Mouse (Mus musculus) heart, adult 2 months (tissue): ENCODE measurements around the gene Tuba1b. TPM values are rescaled to one million over a fixed set of nuclear protein-coding genes. Genes with fewer than 3 reads are reported as not detected.
A peak's percentile ranks its signal among the peaks of the same experiment; 100 is the strongest.

Experiments
- DNase-seq, 2 experiments: peaks; one replicate each; pipeline ENCODE4 v3.0.0; 2021
- H3K27ac ChIP-seq: fragments of 200-600 bp; 2 replicates; pipeline ENCODE4 v1.8.1; 2022
- H3K27me3 ChIP-seq: fragments of 200-500 bp; 2 replicates; pipeline ENCODE4 v1.6.1; 2012; ENCODE audit warnings: mild to moderate bottlenecking, low read length, inconsistent platforms, mixed read lengths; ENCODE audit not compliant: control insufficient read depth, insufficient read depth
- H3K36me3 ChIP-seq: fragments of 200-500 bp; 2 replicates; pipeline ENCODE4 v1.6.1; 2012; ENCODE audit warnings: low read length, inconsistent platforms; ENCODE audit not compliant: control insufficient read depth, insufficient read depth
- H3K4me1 ChIP-seq: fragments of 200-500 bp; 2 replicates; pipeline ENCODE4 v1.6.1; 2011; ENCODE audit warnings: low read length; ENCODE audit not compliant: control insufficient read depth, insufficient read depth
- H3K4me3 ChIP-seq: fragments of 200-600 bp; 2 replicates; pipeline ENCODE4 v1.8.1; 2022
- H3K79me2 ChIP-seq: fragments of 200-500 bp; replicated peaks from 2 replicates; pipeline ENCODE4 v1.6.1; 2012; ENCODE audit warnings: mild to moderate bottlenecking, inconsistent platforms, low read length, moderate library complexity, mixed read lengths; ENCODE audit not compliant: control insufficient read depth, insufficient read depth
- H3K9ac ChIP-seq: fragments of 200-500 bp; 2 replicates; pipeline ENCODE4 v1.6.1; 2012; ENCODE audit warnings: low read depth, mild to moderate bottlenecking, control low read depth, inconsistent platforms, low read length, mixed read lengths
- CTCF ChIP-seq: fragments of 200-600 bp; IDR thresholded peaks from 2 replicates; pipeline ENCODE4 v1.8.1; 2022; ENCODE audit warnings: antibody characterized with exemption, mild to moderate bottlenecking, moderate library complexity
- EP300 ChIP-seq: fragments of 200-500 bp; IDR thresholded peaks from 2 replicates; pipeline ENCODE4 v1.6.1; 2011; ENCODE audit warnings: low read depth, low read length, control low read depth; ENCODE audit not compliant: insufficient read depth
- POLR2A ChIP-seq: fragments of 200-500 bp; IDR thresholded peaks from 2 replicates; pipeline ENCODE4 v1.6.1; 2011; ENCODE audit warnings: mild to moderate bottlenecking, low read depth, low read length, control low read depth; ENCODE audit not compliant: insufficient read depth
- WGBS: fragments of 180-500 bp; shearing (Covaris S2); methylation state at CpG from one replicate; pipeline ENCODE4 v1.1.7; 2018; 5-methylcytosine and 5-hydroxymethylcytosine counted together
- intact Hi-C: fragments of 180-260 bp; cut with DNase I; formaldehyde crosslinking; loops from one replicate; pipeline ENCODE4 v1.15.1; 2025
- long read RNA-seq: library from polyadenylated mRNA; stranded (forward); transcript quantifications from one replicate; pipeline ENCODE4 v2.0.0, GENCODE M21; 2021
- polyA plus RNA-seq: library from polyadenylated mRNA; depleted of rRNA; stranded (reverse); fragments of >200 nt; gene quantifications from 2 replicates; pipeline ENCODE4 v1.2.3, GENCODE M21; 2012; rRNA removed
- total RNA-seq, 2 experiments: library from RNA; stranded (reverse); gene quantifications; 2 replicates each; pipeline ENCODE4 v1.2.3; 2021

Gene Tuba1b
- total RNA-seq (100 to 1,000 TPM; 129 to 144 TPM), polyA plus RNA-seq (534 and 728 TPM in 2 replicates)
- long read RNA-seq, transcript Tuba1b-201 (4 exons, 1,743 nt) = major isoform, 356 of 373 reads
- long read RNA-seq, partial matches to known transcripts = 16 of 373 reads
- long read RNA-seq, other reads (novel, unspliced or antisense) = 1 of 373 reads

DNA sequence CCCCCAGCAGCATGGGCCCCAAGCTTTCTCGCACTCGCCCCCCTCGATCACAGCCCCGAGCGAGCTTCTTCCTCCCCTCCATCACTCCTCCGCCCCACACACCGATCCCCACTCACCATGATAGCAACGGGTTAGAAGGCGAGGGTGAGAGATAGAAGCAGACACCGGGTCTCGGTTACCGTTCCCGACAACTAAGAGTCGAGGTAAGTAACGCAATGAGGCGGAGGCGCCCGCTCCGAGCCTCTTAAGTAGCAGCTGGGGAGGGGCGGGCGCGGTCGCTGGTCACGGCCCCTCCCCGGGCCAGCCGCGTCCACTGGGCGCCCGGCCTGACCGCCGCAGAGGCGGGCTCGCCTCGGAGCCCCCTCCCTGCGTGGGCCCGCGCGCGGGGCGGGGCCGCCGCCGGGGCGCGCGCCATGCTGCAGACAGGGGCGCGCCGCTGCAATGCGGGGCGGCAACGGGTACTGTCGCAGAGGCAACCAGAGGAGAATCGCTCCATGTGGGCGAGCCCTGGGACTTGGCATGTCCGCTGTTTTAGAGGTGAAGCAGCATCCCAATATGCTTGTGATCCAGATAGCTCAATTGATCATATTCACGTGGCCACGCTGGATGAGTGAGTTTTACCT, at the start of gene Tuba1b:
Gene Tuba1b, minus strand, starts transcription at position 349 of the 623 bp plus-strand sequence.
- H3K79me2 ChIP-seq = no peaks in the 10 kb centered on the region
- peak within 1 kb of the TSS; percentile 95 for H3K27ac ChIP-seq
- TF ChIP-seq POLR2A = peak; percentile 96
- TF ChIP-seq EP300 = no peak
- peak; percentile 35 for TF ChIP-seq CTCF
- intact Hi-C loops = loop anchor here (1.0 to 2.0 kb wide), 3 partner anchors 18 to 59 kb away; partner anchors contain the start of genes Gm49450 and Tuba1a
- WGBS = under 1% methylated on average over 58 of the region's 58 CpGs
- peaks cover 6% of the 10 kb centered on the region for H3K36me3 ChIP-seq
- peak within 1 kb of the TSS; percentile 90 for H3K4me3 ChIP-seq
- H3K4me1 ChIP-seq = peaks cover 3% of the 10 kb centered on the region
- DNase-seq = peak; percentile 94 to 96
- no peaks in the 10 kb centered on the region for H3K27me3 ChIP-seq
- H3K9ac ChIP-seq = peak within 1 kb of the TSS; percentile 89

DNA sequence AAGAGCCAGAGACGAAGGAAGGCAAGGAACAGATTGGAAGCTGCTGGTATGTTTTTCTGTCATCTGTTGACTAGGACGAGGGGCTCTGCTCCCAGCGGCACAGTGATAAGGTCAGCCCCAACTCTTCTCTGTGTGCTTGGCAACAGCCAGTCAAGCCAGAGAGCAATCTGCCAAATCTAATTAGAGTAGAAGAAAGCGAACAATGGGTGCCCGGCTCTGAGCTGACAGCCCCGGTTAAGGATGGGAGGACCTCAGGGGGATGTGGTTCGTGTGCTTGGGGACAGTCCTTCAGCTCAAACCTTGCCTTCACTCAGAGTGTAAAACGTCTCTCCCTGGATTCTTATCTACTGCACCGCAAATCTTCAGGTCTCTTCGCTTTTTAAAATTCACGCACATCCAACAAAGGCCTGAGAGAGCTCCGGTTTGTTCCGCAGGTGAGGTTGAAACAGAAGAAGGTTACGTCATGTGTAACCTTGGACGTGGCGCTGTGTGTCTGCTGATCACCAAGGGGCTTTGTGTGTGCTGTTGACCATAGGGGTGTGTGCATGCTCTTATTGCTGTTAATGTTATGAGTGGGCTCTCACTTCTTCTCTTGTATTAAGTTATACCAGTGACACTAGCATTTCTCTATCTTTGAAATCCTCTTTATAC, 49.2 kb upstream of the Tuba1b start:
- Histone ChIP-seq H3K4me1 (peaks cover 6% of the 10 kb centered on the region), H3K27ac (no peak overlapping the region), H3K4me3 (no peak overlapping the region), H3K36me3 (no peaks in the 10 kb centered on the region; the same call in 1 of the 2 replicates), H3K9ac (no peak overlapping the region), H3K27me3 (no peaks in the 10 kb centered on the region), H3K79me2 (no peaks in the 10 kb centered on the region)
- TF ChIP-seq POLR2A = no peak
- TF ChIP-seq EP300 = no peak
- TF ChIP-seq CTCF = no peak
- 56% methylated on average over 16 of the region's 16 CpGs for WGBS
- no peak for DNase-seq
- intact Hi-C loops = loop anchor here (2.0 kb wide), 2 partner anchors 49 to 91 kb away; partner anchors contain the start of gene Tuba1b

DNA sequence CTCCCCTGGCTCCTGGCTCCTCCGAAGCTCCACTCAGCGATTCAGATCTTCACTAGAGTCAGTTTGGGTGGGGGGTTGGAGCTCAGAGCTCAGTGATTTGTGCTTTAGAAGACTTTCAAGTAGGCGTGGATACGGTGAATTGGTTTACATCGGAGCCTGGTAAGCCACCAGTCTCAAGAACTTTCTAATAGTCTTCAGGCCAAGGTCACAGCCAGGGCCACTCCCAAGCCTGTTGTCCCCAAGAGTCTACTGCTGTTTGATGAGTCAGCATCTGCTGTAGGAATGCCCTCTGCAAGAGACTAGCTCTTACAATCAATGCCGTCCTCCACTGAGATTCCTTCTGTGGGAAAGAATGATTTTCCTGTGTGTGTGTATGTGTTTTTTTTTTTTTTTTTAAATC, 47.7 kb upstream of the Tuba1b start:
- WGBS = 86% methylated on average over 6 of the region's 6 CpGs
- intact Hi-C loops = no loop called here
- no peak for DNase-seq
- Histone ChIP-seq H3K9ac (no peak overlapping the region), H3K4me3 (no peak overlapping the region), H3K4me1 (peaks cover 8% of the 10 kb centered on the region), H3K36me3 (no peaks in the 10 kb centered on the region; the same call in 1 of the 2 replicates), H3K79me2 (no peaks in the 10 kb centered on the region), H3K27ac (no peak overlapping the region), H3K27me3 (no peaks in the 10 kb centered on the region)
- no peak for TF ChIP-seq POLR2A
- TF ChIP-seq CTCF = no peak
- TF ChIP-seq EP300 = no peak

DNA sequence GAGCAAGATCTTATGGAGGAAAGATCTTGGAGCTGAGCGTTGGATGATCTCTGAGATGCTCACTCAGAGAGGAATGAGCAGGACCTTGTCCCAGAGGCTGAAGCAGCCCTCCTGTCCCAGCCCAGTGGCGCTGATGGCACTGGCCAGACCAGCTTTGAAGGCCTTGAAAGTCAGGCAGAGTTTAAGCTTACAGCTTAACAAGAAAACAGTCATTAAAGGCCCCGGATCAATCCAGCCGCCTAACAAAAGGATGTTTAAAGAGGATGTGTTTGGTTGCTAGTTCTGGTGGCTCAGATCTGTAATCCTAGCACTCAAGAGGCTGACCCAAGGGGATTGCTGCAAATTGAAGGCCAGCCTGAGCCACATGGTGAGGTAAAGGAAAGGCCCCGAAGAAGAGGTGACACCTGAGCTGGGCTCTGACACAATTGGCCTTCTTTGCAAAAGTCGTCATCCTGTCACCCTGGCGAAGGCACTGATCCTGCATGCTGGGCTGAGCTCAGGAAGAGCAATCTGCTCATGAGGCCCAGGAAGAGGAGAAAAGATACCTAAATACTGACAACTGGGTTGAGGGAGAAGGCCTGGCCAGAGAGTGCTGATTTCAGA, 45.7 kb upstream of the Tuba1b start:
- H3K27ac ChIP-seq = no peak overlapping the region
- WGBS = 84% methylated on average over 7 of the region's 7 CpGs
- intact Hi-C loops = no loop called here
- no peak overlapping the region for H3K9ac ChIP-seq
- H3K36me3 ChIP-seq = no peaks in the 10 kb centered on the region; the same call in 1 of the 2 replicates
- H3K4me3 ChIP-seq = no peak overlapping the region
- no peak for DNase-seq
- no peaks in the 10 kb centered on the region for H3K27me3 ChIP-seq
- H3K79me2 ChIP-seq = no peaks in the 10 kb centered on the region
- H3K4me1 ChIP-seq = peaks cover 5% of the 10 kb centered on the region
- TF ChIP-seq EP300 (no peak), POLR2A (no peak), CTCF (no peak)

DNA sequence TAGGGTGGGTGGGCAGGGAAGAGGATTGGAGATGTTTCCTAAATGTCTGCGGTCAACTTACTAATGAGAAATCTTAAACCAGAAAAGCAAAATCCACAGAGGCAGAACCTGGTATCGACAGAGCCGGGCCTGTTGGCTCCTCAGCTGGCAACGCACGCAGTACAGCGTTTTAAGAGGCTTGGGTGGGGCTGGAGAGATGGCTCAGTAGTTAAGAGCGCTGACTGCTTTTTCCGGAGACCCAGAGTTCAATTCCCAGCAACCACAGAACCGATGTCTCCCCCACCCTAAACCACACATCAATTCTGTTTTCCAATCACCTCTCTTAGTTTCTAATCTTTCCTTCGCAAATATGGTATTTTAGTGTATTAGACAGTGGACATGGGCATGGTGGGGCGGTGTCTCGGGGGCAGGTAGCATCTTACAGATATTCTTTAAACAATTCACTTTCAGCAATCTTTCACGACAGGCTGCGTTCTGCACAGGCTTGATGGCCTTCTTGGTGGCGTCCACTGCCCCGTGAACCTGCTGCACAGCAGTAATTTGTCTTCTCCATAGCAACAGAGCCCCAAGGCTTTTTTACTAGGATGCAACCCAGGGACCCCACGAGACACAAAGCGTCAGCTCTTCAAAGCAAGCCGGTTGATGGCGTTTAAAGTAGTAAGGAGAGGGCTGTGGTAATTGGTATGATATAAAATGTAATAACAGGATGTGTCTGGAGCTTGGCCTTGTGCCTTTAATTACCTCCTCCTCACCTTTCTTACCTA, 44.2 kb upstream of the Tuba1b start:
- intact Hi-C loops = no loop called here
- WGBS = 85% methylated on average over 20 of the region's 20 CpGs
- TF ChIP-seq CTCF = no peak
- TF ChIP-seq EP300 = no peak
- no peak for TF ChIP-seq POLR2A

More for the DNA sequence above, 44.2 kb upstream of the Tuba1b start:
- Histone ChIP-seq H3K4me3 (no peak overlapping the region), H3K27me3 (no peaks in the 10 kb centered on the region), H3K79me2 (no peaks in the 10 kb centered on the region), H3K9ac (no peak overlapping the region), H3K36me3 (no peaks in the 10 kb centered on the region), H3K27ac (no peak overlapping the region), H3K4me1 (peaks cover 5% of the 10 kb centered on the region)
- DNase-seq = no peak
